Mouse (Mus musculus): Measurements from ENCODE around the gene Hsh2d.
A peak's percentile ranks its signal among the peaks of the same experiment; 100 is the strongest.

Gene Hsh2d

GRCm38 (mm10) chr8:72187793-72188331 is 1.6 kb upstream of the Hsh2d start:
- no peak for DNase-seq (ENCODE audit: low spot score)

GRCm38 (mm10) chr8:72190215-72190539 is 739 bp downstream of the Hsh2d start:
- DNase-seq (ENCODE audit: low spot score): no peak

GRCm38 (mm10) chr8:72192065-72192464 is 2.6 kb downstream of the Hsh2d start:
- DNase-seq (ENCODE audit: low spot score): no peak

- no peak for DNase-seq (ENCODE audit: low spot score)
These were observed 8.6 kb downstream of the Hsh2d start for GRCm38 (mm10) chr8:72197997-72198396.

- no peak for DNase-seq (ENCODE audit: low spot score)
These were observed 19.1 kb downstream of the Hsh2d start for GRCm38 (mm10) chr8:72208582-72208981.

GRCm38 (mm10) chr8:72210222-72210621 is 20.8 kb downstream of the Hsh2d start:
- DNase-seq (ENCODE audit: low spot score): no peak

GRCm38 (mm10) chr8:72210710-72211109 is 21.3 kb downstream of the Hsh2d start:
- no peak for DNase-seq (ENCODE audit: low spot score)

- DNase-seq (ENCODE audit: low spot score): no peak
These were observed 22.4 kb downstream of the Hsh2d start for GRCm38 (mm10) chr8:72211846-72212245.

GRCm38 (mm10) chr8:72212751-72213150 is 23.3 kb downstream of the Hsh2d start, which contains the start of gene Cib3:
TSS of gene Cib3 (minus strand) at chr8:72212837.
- DNase-seq (ENCODE audit: low spot score): no peak

- DNase-seq (ENCODE audit: low spot score): no peak
These were observed 24.1 kb downstream of the Hsh2d start, which contains the start of gene Gm11034 for GRCm38 (mm10) chr8:72213536-72213935. TSS of gene Gm11034 (minus strand) at chr8:72213636.

GRCm38 (mm10) chr8:72215060-72215459 is 25.6 kb downstream of the Hsh2d start:
- no peak for DNase-seq (ENCODE audit: low spot score)

- DNase-seq (ENCODE audit: low spot score): no peak
These were observed 26.4 kb downstream of the Hsh2d start for GRCm38 (mm10) chr8:72215871-72216270.

GRCm38 (mm10) chr8:72218781-72219540 is 29.5 kb downstream of the Hsh2d start:
- peak; percentile 35 for DNase-seq (ENCODE audit: low spot score)

GRCm38 (mm10) chr8:72219541-72220363 is 30.3 kb downstream of the Hsh2d start, which contains the start of gene Fam32a:
TSS of gene Fam32a (plus strand) at chr8:72219730.
- peak; percentile 99 for DNase-seq (ENCODE audit: low spot score)

GRCm38 (mm10) chr8:72220758-72221157 is 31.3 kb downstream of the Hsh2d start:
- peak; percentile 38 for DNase-seq (ENCODE audit: low spot score)

GRCm38 (mm10) chr8:72222656-72223055 is 33.2 kb downstream of the Hsh2d start:
- DNase-seq (ENCODE audit: low spot score): peak; percentile 51

- DNase-seq (ENCODE audit: low spot score): peak; percentile 100
These were observed 50.3 kb downstream of the Hsh2d start, which contains the start of gene Ap1m1 for GRCm38 (mm10) chr8:72239499-72240402. TSS of gene Ap1m1 (plus strand) at chr8:72240018.

GRCm38 (mm10) chr8:72240403-72240763 is 50.9 kb downstream of the Hsh2d start:
- no peak for DNase-seq (ENCODE audit: low spot score)

GRCm38 (mm10) chr8:72240951-72241350 is 51.5 kb downstream of the Hsh2d start:
- peak; percentile 41 for DNase-seq (ENCODE audit: low spot score)

- DNase-seq (ENCODE audit: low spot score): no peak
These were observed 52.8 kb downstream of the Hsh2d start for GRCm38 (mm10) chr8:72242226-72242625.

GRCm38 (mm10) chr8:72244610-72245009 is 55.2 kb downstream of the Hsh2d start:
- no peak for DNase-seq (ENCODE audit: low spot score)
